Mouse (Mus musculus): ENCODE measurements around the gene Akt1s1.

Akt1s1 gene

DNA sequence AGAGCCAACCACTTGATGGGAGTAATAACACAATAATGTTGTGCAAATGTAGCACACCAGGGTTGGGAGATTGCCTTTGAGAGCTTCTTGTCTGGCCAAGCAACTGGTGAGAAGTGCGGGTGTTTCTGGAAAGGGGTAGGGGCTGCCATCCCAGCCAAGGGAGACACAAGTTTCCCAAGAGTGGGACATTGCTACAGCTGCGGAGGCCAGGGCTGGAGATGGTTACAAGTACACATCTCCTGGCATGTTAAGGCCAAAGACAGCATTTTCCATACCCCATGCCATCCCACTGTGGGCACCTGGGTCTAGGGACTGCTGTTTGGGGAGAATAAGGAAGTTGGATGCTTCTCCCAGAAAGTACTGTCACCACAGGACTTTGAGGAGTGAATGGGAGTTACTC lies 4.3 kb downstream of the Akt1s1 start:
- no peak for DNase-seq (ENCODE audit: low spot score in 2 of 2)

GRCm38 (mm10) chr7:44853596-44854355 lies 5.0 kb downstream of the Akt1s1 start:
- DNase-seq (ENCODE audit: low spot score in 2 of 2) = no peak

- peak; percentile 84 for DNase-seq (ENCODE audit: low spot score in 2 of 2)
These were observed 5.7 kb downstream of the Akt1s1 start for GRCm38 (mm10) chr7:44854356-44855031.

DNA sequence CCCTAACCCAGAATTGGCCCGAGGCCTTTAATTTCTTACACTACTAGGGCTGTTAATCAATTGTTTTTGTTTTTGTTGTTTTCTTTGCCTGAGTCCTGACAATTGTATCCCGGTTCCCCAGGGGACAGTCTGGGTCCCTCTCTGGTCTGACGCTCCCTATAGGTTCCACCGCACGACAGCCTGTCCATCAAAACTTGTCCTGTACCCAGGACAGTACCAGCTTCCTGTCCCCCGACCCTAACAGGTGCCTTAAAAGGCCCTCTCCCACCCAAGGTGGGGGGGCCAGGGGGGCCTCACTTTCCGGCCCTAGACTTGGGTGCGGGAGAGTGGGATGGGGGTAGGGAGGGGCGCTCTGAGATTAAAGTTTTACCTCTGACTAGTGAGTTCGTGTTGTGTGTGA lies 6.2 kb downstream of the Akt1s1 start:
- DNase-seq (ENCODE audit: low spot score in 2 of 2) = no peak

DNA sequence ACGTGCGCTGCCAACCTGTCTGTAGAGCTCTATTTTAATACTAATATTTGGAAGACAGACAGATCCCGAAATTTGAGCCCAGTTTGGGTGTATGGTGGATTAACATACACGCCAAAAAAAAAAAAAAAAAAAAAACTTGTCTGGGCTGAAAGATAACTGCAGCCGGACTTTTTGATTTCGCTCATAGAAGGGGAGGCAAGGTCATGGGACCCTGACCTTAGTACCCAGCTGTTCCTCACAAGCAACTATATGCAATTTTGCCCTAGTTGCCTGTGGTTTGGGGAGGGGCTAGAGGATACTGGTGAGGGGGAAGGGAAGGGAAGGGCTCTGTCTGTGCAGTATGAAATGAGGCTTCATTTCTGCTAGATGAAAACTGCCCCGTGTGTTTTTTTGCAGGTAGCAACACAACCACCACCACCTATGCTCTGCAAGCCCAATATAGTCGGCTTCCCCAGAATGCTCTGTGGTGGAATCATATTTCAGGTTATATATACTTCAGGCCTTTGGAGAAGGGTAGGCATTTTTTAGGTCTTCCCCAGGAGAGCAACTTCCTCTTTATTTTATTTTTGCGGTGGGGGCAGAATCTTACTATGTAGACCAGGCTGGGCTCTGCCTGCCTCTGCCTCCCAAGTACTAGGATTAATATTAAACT lies 7.6 kb downstream of the Akt1s1 start:
- no peak for DNase-seq (ENCODE audit: low spot score in 2 of 2)

DNA sequence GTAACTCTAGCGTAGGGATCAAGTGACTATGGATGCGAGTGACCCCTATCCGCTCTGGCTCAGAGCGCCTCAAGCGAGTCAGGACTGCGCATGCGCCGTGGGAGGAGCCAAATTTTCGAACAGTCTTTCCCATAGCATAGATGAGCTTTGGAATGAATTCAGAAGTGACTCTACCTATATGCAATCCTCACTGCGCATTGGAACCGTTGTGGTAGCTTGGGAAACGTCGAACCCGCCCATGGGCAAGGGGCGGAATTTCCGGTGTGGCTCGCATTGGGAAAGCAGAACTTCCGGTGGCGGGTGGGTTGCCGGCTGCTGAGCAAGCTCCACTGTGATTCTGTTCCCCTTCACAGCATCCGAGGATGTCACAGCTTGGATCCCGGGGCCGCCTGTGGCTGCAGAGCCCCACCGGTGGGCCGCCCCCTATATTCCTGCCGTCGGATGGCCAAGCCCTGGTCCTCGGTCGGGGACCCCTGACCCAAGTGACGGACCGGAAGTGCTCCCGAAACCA lies 8.3 kb downstream of the Akt1s1 start, which contains the start of gene Pnkp:
Gene Pnkp (plus strand): TSS at position 98 of the 511 bp plus-strand sequence.
- peak; percentile 74 to 77 for DNase-seq (ENCODE audit: low spot score in 2 of 2)

GRCm38 (mm10) chr7:44857905-44858304 lies 9.1 kb downstream of the Akt1s1 start:
- DNase-seq (ENCODE audit: low spot score in 2 of 2) = no peak

DNA sequence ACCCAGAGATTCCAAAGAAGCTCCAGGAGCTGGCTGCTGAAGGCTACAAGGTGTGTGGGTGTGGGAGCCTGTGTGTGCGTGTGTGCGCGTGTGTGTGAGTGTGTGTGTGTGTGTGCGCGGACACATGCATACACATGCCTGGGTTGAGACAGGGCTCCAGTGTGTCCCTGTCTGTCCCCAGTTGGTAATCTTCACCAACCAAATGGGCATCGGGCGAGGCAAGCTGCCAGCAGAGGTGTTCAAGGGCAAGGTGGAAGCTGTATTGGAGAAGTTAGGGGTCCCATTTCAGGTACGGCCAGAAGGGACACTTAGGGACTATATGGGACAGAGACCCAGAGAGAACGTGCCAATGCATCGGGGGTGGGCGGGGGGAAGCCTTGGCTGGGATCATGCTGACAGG lies 11.1 kb downstream of the Akt1s1 start:
- no peak for DNase-seq (ENCODE audit: low spot score in 2 of 2)

- no peak for DNase-seq (ENCODE audit: low spot score in 2 of 2)
These were observed 12.0 kb downstream of the Akt1s1 start for GRCm38 (mm10) chr7:44860576-44861428.

- no peak for DNase-seq (ENCODE audit: low spot score in 2 of 2)
These were observed 12.6 kb downstream of the Akt1s1 start for GRCm38 (mm10) chr7:44861429-44861816.

DNA sequence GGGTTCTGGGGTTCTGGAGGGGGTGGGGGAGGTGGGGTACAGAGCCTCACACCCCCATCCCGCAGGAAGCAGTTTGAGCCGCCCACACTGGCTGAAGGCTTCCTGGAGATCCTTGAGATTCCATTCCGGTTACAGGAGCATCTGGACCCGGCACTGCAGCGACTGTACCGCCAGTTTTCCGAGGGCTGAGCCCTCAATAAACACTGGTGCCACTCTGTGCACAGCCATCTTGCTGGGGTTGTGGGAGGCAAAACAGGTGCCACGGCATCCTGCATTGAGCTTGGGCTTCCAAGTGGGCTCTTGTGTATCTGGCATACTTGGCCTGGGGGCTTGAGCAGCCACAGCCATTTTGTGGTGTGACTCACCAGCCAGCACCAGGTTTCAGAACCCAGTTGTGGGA lies 13.6 kb downstream of the Akt1s1 start:
- DNase-seq (ENCODE audit: low spot score in 2 of 2) = no peak

- DNase-seq (ENCODE audit: low spot score in 2 of 2) = no peak
These were observed 14.4 kb downstream of the Akt1s1 start for GRCm38 (mm10) chr7:44863210-44863609.

GRCm38 (mm10) chr7:44863982-44864494 lies 15.2 kb downstream of the Akt1s1 start:
- no peak for DNase-seq (ENCODE audit: low spot score in 2 of 2)

DNA sequence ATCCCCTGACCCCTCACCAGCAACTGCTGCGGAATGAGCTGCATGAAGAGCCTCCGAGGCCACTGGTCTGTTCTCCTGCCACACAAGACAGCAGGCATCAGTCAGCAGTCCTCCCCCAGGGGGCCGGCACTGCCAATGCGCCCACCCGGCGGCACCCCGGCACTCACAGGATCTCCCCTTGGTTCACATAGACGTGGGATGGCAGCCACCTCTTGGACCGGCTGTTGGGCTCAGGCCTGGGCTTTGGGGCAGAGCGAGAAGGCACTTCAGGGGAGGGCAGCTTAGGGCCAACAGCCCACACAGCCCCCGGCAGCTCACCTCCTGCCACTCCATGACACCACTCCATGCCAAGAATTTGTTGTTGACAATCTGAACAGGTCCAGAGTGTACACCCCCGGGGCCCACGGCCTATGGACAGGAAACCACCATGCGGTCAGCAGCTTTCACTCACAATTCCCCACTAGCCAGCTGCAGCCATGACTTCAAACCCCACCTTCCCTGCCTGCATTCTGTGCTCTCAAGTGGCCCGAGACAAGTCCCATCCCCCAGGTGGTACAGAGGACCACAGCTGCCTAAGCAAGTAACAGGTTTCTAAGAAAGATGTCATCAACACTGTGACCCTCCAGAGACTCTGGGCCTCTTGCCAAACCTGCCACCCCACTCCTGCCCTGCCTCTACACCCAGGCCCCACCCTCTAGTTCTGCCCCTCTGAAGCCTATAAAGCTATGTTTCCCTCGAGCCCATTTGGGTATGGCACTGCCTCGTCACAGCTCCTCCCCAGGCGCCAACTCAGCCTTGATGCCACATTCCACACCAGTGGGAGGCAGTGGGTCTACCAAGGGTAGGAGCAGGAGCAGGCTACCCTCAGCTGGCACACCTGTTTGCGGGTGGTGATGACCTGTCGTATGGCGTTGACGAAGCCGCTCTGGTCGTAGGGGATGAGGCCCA lies 16.1 kb downstream of the Akt1s1 start:
- DNase-seq (ENCODE audit: low spot score in 2 of 2) = no peak

DNA sequence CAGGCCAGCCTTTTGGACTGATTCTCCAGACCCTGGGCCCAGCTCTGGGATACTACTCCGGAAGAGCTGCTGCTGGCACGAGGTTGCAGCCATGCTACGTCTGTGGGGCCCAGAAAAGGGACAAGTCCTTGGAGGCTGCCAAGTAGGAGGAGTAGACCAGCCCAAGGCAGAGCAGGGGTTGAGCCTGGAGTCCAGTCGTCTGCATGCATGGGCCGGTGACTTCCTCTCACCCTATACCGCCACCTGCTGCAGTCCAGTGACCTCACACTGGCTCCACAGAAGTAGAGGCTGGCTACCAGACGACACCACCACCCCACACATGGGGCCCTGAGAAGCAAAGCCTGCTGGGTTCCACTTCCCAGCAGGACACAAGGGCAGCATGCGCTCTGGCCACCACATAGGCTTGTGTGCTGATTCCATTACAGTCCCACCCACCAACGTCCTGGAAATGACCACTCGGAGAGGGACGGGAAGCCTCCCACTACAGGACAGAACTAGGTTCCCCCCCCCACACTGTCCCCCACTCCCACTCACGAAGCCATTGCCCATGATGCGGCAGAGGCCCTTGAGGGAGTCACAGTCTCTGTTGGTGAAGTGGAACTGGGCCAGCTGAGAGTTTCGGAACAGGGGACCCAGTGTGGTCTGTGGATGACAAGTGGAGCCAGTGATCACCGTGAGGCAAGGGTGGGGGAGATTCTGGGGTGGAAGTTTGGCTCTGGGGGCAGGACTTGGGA lies 17.7 kb downstream of the Akt1s1 start:
- DNase-seq (ENCODE audit: low spot score in 2 of 2) = peak in 1 of 2 experiments; percentile 51

DNA sequence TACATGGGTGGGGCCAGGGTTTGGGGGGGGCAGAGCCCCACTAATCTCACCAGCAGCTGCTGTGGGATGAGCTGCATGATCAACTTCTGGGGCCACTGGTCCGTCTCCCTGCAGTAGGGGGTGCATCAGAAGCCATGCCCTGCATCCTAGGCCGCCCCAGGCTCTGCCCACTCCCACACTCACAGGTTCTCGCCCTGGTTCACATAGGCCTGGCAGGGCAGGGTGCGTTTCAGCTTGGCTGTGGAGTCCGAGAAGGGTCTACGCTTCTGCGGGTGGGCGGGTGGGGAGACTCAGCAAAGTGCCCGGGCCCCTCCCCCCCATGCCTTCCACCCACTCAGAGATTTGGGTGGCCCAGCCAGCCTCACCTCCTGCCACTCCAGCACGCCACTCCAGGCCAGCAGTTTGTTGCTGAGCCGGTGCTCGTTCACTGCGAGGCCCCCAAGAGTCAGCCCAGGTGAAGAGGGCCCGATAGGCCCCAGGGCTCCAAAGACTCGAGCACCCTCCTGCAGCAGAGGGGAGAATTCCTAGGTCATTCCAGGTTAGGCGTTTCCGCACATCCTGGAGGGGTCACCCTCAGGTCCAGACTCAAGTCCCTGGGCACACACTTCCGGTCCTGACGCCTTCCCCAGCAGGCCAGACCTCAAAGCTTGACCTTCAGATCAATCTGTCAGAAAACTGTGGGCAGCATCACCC lies 18.4 kb downstream of the Akt1s1 start:
- no peak for DNase-seq (ENCODE audit: low spot score in 2 of 2)

DNA sequence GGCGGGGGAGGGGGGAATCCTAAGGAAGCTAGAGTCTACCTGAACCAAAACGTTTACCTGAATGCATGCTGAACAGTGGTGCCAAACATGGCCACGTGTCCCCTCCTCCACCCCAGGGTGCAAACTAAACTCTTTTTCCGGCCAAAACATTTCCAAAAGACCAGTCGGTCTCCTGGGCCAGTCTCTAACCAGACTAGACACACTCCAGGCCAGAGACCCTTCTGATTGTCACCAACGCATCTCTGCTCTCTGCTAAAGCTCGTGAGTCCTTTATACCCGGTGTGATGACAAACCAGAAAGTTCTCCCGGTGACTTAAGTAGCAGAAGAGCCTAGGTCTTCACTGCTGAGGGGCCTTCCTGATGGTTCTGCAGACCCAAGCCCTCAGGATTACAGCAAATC lies 19.0 kb downstream of the Akt1s1 start:
- no peak for DNase-seq (ENCODE audit: low spot score in 2 of 2)

- DNase-seq (ENCODE audit: low spot score in 2 of 2) = no peak
These were observed 19.7 kb downstream of the Akt1s1 start for GRCm38 (mm10) chr7:44868465-44868864.
